24 mouse cellular contexts compared by ENCODE assay signal in the genomic region with DNA sequence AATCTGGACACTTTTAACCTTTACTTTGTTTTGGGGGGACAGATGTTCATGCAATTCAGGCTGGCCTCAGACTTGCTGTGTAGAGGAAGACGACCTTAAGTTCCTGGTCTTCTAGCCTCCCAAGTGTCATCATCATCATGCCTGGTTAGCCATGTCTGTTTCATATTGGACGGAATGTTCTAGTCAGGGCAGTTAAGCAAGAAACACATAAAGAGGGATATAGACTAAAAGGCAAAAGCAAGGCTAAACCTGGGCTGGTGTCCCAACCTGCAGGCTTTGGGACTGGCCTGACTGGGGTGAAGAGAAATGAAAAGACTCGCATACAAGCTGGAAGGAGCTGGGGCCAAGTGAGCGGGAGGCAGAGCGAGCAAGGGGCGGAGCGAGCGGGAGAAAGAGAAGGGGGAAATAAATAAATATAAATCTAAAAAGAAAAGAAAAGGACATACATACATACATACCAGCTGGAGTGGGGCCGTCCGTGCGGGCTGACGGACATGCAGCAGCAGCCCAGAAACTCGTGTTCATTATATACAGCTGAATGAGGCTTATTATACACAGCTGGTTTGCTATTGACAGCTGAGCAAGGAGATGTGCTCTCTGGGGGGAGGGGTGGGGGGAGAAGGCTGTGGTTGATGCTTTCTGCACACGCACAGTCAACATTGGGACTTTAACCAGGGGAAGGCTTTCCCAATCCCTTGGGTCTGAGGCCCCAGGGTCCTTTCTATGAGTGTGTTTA. TPM values are rescaled to one million over a fixed set of nuclear protein-coding genes. Genes with fewer than 3 reads are reported as not detected.
DNase-seq lines count a peak whose midpoint lies in the region; ATAC-seq lines count a peak whose summit lies in the region.
"Had no signal": no experiment of that assay in that cellular context is flagged by ENCODE, and none has a peak within 500 bp of the region (broad histone marks: within the 10 kb centered on the region; RNA-seq: fewer than 3 reads in every experiment).

No protein-coding gene starts in this region.

- no peaks in the 10 kb centered on the region for H3K9me3 ChIP-seq in lung, embryonic 16.5 days (ENCODE audit: control insufficient read depth, low read length)
- H3K9me3 ChIP-seq in embryonic facial prominence, embryonic 14.5 days (ENCODE audit: control insufficient read depth, low read length), result no peaks in the 10 kb centered on the region
- H3K9me3 ChIP-seq: heart, embryonic 15.5 days; limb, embryonic 13.5 days had no signal

- no peak overlapping the region for H3K9ac ChIP-seq in lung, embryonic 16.5 days (ENCODE audit: low read length)
- no peak overlapping the region for H3K9ac ChIP-seq in embryonic facial prominence, embryonic 14.5 days (ENCODE audit: low read depth, low read length)
- H3K9ac ChIP-seq: heart, embryonic 15.5 days; limb, embryonic 13.5 days; liver, embryonic 14.5 days had no signal

- DNase-seq in heart, adult 11 months, result peak; percentile 87
- no peak for DNase-seq in heart, adult 18-20 months
- DNase-seq in lung, postnatal 36 days, result no peak
- peak; percentile 48 for DNase-seq in embryonic facial prominence, embryonic 14.5 days (ENCODE audit: low spot score)
- peak; percentile 55 for DNase-seq in retina, embryonic 14.5 days (ENCODE audit: low spot score)
- DNase-seq in frontal cortex, postnatal 10 days (ENCODE audit: low spot score in 2 of 2), result no peak
- DNase-seq: cerebellum, adult 9-11 months; kidney, adult 11 months; kidney, postnatal 14 days; midbrain, embryonic 14.5 days; thymus, postnatal 25 days had no signal

- no peaks in the 10 kb centered on the region for H3K27me3 ChIP-seq in lung, embryonic 16.5 days (ENCODE audit: control insufficient read depth, insufficient read depth, low read depth, low read length)
- H3K27me3 ChIP-seq in embryonic facial prominence, embryonic 14.5 days (replicated peaks; ENCODE audit: control insufficient read depth, insufficient read depth, low read length), result no peaks in the 10 kb centered on the region
- H3K27me3 ChIP-seq: heart, embryonic 15.5 days; limb, embryonic 13.5 days had no signal

- no peak overlapping the region for H3K4me3 ChIP-seq in lung, embryonic 16.5 days (ENCODE audit: low read length)
- no peak overlapping the region for H3K4me3 ChIP-seq in embryonic facial prominence, embryonic 14.5 days (ENCODE audit: low read depth, low read length)
- H3K4me3 ChIP-seq: heart, embryonic 15.5 days; limb, embryonic 13.5 days; myocyte had no signal

- 68% methylated on average over 14 of the region's 14 CpGs for WGBS in lung, embryonic 16.5 days
- WGBS in embryonic facial prominence, embryonic 14.5 days, result 68% methylated on average over 14 of the region's 14 CpGs

- no peaks in the 10 kb centered on the region for H3K36me3 ChIP-seq in lung, embryonic 16.5 days (ENCODE audit: control insufficient read depth, insufficient read depth, low read length)
- H3K36me3 ChIP-seq in embryonic facial prominence, embryonic 14.5 days (ENCODE audit: control insufficient read depth, insufficient read depth, low read length), result no peaks in the 10 kb centered on the region
- H3K36me3 ChIP-seq: G1E; heart, embryonic 15.5 days; limb, embryonic 13.5 days had no signal

- H3K4me2 ChIP-seq in lung, embryonic 16.5 days (ENCODE audit: low read depth, low read length), result no peak overlapping the region
- H3K4me2 ChIP-seq in embryonic facial prominence, embryonic 14.5 days (ENCODE audit: low read depth, low read length), result no peak overlapping the region
- H3K4me2 ChIP-seq: heart, embryonic 15.5 days; limb, embryonic 13.5 days had no signal

- H3K27ac ChIP-seq in lung, embryonic 16.5 days (ENCODE audit: low read length), result no peak overlapping the region
- no peak overlapping the region for H3K27ac ChIP-seq in embryonic facial prominence, embryonic 14.5 days (replicated peaks; ENCODE audit: low read depth, low read length)
- H3K27ac ChIP-seq: heart, embryonic 15.5 days; limb, embryonic 13.5 days; liver, embryonic 14.5 days had no signal

- H3K4me1 ChIP-seq in lung, embryonic 16.5 days (replicated peaks; ENCODE audit: control insufficient read depth, insufficient read depth, low read length), result peaks cover 3% of the 10 kb centered on the region; the same call in 1 of the 2 replicates
- H3K4me1 ChIP-seq in embryonic facial prominence, embryonic 14.5 days (ENCODE audit: control insufficient read depth, insufficient read depth, low read length), result no peaks in the 10 kb centered on the region; the same call in 1 of the 2 replicates

- peak; percentile 57 for ATAC-seq in lung, embryonic 16.5 days (ENCODE audit: low read depth)
- ATAC-seq in embryonic facial prominence, embryonic 14.5 days (ENCODE audit: low read depth), result peak; percentile 26; the same call in 1 of the 2 replicates
- ATAC-seq in CD4-positive, CD25-positive, alpha-beta regulatory T cell, adult 4 months, result no peak

RNA-seq across cellular contexts. Expression of gene Fkbp5, which starts 26.1 kb away (rescaled TPM):
- total RNA-seq in heart, adult 18-20 months (2021), result 100 to 1,000 TPM in 1 of 2 experiments, 10 to 100 TPM in 1; 65.4 to 103 TPM
- 38.5 and 43.8 TPM in 2 replicates for polyA plus RNA-seq in lung, embryonic 16.5 days (2015; fragmentation: Nextera tagmentation; extraction: Ambion mirVana)
- 8.4 and 11.7 TPM in 2 replicates for polyA plus RNA-seq in embryonic facial prominence, embryonic 14.5 days (2014; fragmentation: Nextera tagmentation; extraction: Ambion mirVana)
- polyA plus RNA-seq in CD4-positive, CD25-positive, alpha-beta regulatory T cell, adult 4 months (2017; shearing (Covaris generic)), result 10 to 100 TPM; 17.4 to 17.8 TPM

RNA-seq across cellular contexts. Expression of gene Armc12, which starts 39.4 kb away (rescaled TPM):
- not detected for total RNA-seq in heart, adult 18-20 months (2021)
- not detected in 2 replicates for polyA plus RNA-seq in lung, embryonic 16.5 days (2015; fragmentation: Nextera tagmentation; extraction: Ambion mirVana)
- not detected in 2 replicates for polyA plus RNA-seq in embryonic facial prominence, embryonic 14.5 days (2014; fragmentation: Nextera tagmentation; extraction: Ambion mirVana)
- not detected for polyA plus RNA-seq in CD4-positive, CD25-positive, alpha-beta regulatory T cell, adult 4 months (2017; shearing (Covaris generic))
- total RNA-seq: G1E; gastrocnemius, postnatal 4 days; hematopoietic stem cell, adult 5-6 weeks; layer of hippocampus, adult 8-10 months; left cerebral cortex, adult 8-10 months had no signal
- polyA plus RNA-seq: C2C12; G1E; heart, embryonic 15.5 days; limb, embryonic 13.5 days; midbrain, embryonic 14.5 days; myocyte had no signal

RNA-seq across cellular contexts. Expression of gene Clpsl2, which starts 58.0 kb away (rescaled TPM):
- not detected for total RNA-seq in heart, adult 18-20 months (2021)
- not detected in 2 replicates for polyA plus RNA-seq in lung, embryonic 16.5 days (2015; fragmentation: Nextera tagmentation; extraction: Ambion mirVana)
- not detected in 2 replicates for polyA plus RNA-seq in embryonic facial prominence, embryonic 14.5 days (2014; fragmentation: Nextera tagmentation; extraction: Ambion mirVana)
- not detected for polyA plus RNA-seq in CD4-positive, CD25-positive, alpha-beta regulatory T cell, adult 4 months (2017; shearing (Covaris generic))
- total RNA-seq: adrenal gland, postnatal 4 days; G1E; gastrocnemius, postnatal 4 days; hematopoietic stem cell, adult 5-6 weeks; layer of hippocampus, adult 8-10 months; left cerebral cortex, adult 8-10 months had no signal
- polyA plus RNA-seq: C2C12; G1E; heart, embryonic 15.5 days; limb, embryonic 13.5 days; liver, embryonic 14.5 days; midbrain, embryonic 14.5 days; myocyte had no signal

Comparison
In these comparisons a context has a peak if more than half of its experiments do, and no peak if none do; other contexts are left out.
1. DNase-seq: peak in heart, adult 11 months (single experiment), embryonic facial prominence, embryonic 14.5 days (single experiment) and retina, embryonic 14.5 days (single experiment); none in heart, adult 18-20 months (0 of 2), lung, postnatal 36 days (single experiment) and frontal cortex, postnatal 10 days (0 of 2).